Mouse (Mus musculus): Measurements from ENCODE around the gene Polh.

Polh gene

GRCm38 (mm10) chr17:46129741-46130498, 72.5 kb downstream of the Polh start:
- peak; percentile 58 to 73 for DNase-seq

GRCm38 (mm10) chr17:46127814-46128493, 74.5 kb downstream of the Polh start:
- DNase-seq, result no peak

DNA sequence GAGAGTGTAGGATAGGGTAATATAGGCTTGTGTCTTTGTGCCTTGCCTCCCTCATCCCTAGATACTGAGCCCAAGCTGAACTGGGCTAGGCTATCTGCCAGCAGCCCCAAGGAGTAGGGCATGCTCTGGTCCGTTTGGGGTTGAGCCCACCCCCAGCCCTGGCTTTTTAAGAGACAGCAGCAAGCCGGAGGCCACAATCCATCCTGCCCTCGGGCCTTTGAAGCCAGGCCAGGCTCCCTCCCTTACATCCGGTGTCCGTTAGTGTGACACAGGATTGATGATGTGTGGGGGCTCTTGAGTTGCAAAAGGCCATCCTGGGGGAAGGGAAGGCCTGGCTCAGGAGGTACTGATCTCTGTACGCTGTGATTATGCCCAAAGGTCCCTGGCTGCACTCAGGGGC, 75.8 kb downstream of the Polh start:
- DNase-seq, result peak; percentile 38 to 60

- no peak for DNase-seq
These were observed 78.3 kb downstream of the Polh start for GRCm38 (mm10) chr17:46123953-46124700.

DNA sequence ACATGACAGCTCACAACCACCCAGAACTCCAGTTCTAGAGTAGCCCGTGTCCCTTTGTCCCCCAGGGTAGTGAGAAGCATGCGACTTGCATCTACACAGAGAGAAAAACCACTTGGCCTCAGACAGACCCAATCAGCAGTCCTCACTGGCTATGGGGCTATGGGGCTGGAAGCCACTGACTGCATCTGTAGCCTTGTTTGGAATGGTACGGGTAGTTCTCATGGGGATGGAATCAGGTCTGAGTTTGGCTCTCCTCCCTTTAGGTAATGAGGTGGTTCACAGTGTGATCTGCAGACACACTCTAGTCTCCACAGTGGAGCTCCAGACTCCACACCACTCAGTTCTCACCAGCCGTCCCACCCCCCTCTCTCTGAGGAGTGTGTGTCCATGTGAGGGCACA, 79.2 kb downstream of the Polh start:
- DNase-seq, result no peak

DNA sequence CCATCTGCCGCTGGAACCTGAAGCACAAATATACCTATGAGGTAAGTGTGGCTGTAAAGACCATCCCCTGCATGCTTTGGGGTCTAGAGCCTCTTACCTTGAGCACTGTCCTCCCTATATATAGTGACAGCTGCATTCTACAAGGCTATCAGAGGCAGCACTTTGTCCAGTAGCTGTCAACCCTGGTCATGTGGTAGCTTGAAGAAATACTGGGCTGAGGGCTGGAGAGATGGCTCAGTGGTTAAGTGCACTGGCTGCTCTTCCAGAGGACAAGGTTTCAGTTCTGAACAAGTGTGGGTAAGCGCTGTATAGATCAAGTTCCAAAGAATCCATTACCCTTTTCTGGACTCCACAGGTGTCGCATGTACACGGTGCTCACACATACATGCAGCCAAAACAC, 79.7 kb downstream of the Polh start:
- DNase-seq, result no peak
